Mouse (Mus musculus) CD8-positive naive resting alpha-beta T cell, adult 2 months (primary cell): ENCODE data around the gene Gabarap.

ENCODE experiments used
- DNase-seq, 2 experiments: peaks; one replicate each; pipeline ENCODE4 v3.0.0; 2022; ENCODE audit warnings: low read depth in 2 of 2, low spot score in 2 of 2

Gene Gabarap

GRCm38 (mm10) chr11:70020022-70020631 lies 29.2 kb downstream of the Gabarap start:
- DNase-seq, result no peak

DNA sequence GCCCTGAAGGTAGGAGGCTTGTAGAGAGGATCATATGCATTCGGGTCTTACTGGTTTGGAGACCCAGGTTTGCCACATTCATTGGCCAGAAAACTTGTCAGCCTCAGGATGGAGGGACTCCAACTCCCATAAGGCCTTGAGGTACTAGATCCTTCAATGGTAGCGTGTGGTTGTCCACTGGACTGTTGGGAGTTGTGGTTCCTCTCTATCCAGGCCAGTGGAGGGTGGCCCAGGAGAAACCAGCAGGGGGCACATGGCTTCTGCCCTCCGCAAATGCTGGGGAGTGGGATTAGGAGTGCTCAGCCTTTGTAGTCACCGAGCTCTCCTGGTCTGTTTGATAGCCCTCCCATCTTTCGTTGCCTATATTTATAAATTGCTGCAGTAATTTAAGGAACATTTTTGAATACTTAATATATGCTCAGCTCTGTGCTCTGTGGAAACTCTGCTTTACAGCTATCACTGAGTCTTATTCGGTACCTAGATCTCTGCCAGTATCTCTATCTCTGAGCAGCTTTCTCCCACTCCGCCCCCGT lies 29.9 kb downstream of the Gabarap start:
- DNase-seq, result peak; percentile 48 to 62

- DNase-seq, result peak; percentile 83 to 93
Observed at GRCm38 (mm10) chr11:70021264-70022132, 30.6 kb downstream of the Gabarap start.

GRCm38 (mm10) chr11:70023481-70024150 lies 32.7 kb downstream of the Gabarap start:
- no peak for DNase-seq

DNA sequence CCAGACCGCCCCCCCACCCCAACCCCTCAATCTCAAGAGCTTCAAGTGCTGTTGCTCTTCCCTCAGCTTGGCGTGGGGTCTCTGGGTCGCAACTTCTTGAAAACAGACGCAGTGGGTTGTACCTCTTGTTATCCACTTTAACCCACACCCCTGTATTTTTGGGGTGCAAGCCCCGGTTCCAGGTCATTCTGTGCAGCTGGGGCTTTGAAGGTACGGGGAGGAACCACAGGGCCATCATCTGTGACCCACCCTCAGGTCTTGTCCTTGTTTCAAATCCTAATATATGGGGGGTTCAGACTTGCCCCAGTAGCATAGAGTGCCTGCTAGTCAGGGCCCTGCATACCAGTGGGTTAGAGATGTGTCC lies 33.2 kb downstream of the Gabarap start:
- no peak for DNase-seq

- DNase-seq, result no peak
Observed at GRCm38 (mm10) chr11:70026689-70027088, 35.7 kb downstream of the Gabarap start.

- no peak for DNase-seq
Observed at GRCm38 (mm10) chr11:70027397-70027796, 36.5 kb downstream of the Gabarap start.

DNA sequence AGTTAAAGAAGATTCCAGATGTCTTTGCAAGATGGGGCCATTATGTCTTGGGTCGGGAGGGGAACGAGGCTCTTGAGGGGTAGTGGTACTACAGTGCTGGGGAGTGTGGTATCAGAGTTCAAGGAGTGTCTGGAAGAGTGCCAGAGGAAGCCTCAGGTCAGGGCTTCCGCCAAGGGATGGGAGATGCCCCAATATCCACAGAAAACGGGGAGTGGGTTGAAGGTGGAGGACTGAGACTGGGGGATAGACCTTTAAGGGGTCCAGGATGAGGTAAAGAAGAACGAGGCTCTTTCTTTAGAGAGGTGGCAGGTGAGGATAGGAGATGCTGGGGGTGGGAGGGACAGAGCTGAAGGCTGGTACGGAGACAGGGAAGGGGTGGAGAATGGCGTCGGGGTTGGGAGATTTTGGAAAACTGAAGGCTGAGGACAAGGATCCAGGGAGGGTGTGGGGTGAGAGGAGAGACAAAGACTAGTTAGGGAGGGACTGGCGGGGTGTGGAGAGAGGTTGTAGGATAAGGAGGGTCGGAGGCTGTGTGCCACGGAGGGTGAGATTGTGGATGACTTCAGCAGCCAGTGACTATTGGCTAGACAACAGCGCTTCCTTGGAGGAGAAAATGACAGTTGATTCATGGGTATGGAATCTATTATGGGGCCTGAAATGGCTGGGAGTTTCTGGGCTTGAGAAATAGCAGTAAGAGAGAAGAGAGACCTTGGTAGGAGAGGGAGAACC lies 37.6 kb downstream of the Gabarap start:
- no peak for DNase-seq

DNA sequence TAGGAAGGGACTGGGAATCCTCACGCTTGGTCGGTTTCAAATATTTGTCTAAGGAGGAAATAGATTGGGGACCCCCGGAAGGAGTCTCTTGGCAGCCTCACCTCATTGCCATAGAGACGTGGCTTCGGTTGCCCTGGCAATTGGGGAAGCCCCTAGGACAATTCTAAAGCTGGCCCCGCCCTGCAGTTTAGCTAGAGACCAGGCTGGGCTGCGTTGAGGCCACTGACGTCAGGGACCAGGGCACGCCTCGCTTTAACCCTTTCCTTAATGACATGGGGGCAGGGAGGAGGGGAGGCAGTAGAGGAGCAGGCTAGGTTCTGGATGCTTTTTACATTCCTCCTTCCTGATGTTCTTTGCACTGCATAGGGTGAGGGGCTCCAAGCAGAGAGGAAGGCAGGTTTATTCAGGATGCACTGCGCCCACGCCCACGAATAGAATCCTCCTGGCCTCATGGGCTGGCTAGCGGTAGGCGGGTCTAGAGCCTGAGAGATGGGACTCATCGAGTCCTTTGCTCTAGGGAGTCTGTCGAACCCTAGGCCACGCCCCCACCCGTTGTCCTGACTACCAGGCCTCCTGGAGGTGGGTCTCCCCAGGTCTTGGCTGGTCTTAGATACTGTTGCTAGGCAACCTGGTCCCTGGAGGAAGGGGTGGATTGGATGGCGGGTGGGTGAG lies 38.3 kb downstream of the Gabarap start:
- peak; percentile 75 to 85 for DNase-seq

DNA sequence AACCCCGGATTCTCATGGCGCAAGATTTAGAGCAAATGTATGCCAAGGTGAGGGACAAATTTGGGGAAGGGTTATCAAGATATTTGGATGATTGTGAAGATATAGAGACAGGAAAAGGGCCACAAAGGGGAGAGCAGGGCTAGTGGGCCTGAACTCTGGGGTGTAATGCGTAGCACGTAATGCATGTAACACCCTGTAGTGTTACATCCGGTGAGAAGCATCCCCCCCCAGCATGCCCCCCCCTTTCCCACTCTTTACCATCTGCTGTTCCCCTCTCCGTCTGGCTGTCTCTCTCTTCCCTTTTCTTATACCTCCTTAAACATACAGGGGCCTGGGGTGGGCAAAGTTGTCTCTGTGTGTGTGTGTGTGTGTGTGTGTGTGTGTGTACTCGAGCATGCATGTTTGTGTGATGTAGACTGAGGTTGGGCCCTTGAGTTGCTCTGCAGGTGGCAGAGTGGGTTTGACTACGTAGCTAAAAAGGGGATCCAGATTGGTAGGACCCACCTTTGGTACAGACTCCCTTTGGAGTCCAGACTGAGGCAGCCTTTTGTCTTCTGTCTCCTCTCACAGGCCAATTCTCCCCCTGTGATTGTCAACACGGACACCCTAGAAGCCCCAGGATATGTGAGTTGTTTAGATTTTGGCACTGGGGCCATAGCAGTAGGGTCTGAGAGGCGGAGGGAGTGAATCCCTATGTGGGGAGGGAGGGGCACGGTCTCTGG lies 39.0 kb downstream of the Gabarap start:
- no peak for DNase-seq

DNA sequence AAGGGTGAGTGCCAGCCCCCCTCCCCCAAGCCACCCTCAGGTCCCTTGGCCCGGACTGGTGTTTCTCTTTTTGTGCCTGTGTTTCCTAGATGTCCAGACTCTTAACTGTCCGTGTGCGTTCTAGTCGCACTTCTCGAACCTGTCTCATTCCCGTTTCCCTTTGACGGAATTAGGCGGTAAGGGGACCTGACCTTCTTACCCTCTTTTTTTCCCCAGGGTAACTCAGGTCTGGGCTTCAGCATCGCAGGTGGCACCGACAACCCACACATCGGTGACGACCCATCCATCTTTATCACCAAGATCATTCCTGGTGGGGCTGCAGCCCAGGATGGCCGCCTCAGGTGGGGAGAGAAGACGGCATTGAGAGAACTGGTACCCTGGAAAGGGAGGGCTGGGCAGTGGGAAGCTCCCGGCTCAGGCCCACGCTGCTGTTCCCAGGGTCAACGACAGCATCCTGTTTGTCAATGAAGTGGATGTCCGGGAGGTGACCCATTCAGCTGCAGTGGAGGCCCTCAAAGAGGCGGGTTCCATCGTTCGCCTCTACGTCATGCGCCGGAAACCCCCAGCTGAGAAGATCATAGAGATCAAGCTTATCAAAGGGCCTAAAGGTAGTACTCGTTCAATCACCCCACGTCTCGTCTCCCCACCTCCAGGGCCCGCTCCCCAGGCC lies 39.8 kb downstream of the Gabarap start:
- no peak for DNase-seq

DNA sequence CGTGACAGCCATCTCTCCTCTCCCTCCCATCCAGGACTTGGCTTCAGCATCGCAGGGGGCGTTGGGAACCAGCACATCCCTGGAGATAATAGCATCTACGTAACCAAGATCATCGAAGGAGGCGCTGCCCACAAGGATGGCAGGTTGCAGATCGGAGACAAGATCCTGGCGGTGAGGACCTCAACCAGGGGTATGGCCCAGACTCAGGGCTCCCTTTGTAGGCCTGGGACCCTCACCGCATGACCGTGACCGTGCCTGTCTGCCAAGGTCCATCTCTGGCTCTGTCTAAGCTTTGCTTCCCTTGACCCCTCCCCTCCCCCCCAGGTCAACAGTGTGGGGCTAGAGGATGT lies 40.4 kb downstream of the Gabarap start:
- DNase-seq, result no peak

DNA sequence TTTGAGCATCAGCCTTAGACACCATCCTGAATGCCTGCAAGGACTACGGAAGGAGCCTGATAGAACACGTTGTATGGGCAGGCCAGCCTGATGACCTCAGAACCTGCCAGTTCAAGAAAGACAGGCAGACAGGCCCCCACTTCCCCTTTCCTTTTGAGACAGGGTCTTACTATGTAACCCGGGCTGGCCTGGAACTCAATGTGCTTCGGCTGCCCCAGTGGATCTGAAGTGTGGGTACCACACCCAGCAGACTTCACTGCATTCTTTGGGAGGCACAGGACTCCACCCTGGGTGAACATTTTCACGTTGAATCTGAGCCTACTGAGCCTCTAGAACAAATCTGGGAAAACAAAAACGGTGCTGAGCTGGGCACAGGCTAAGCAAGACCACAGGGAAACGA lies 47.2 kb downstream of the Gabarap start:
- no peak for DNase-seq

DNA sequence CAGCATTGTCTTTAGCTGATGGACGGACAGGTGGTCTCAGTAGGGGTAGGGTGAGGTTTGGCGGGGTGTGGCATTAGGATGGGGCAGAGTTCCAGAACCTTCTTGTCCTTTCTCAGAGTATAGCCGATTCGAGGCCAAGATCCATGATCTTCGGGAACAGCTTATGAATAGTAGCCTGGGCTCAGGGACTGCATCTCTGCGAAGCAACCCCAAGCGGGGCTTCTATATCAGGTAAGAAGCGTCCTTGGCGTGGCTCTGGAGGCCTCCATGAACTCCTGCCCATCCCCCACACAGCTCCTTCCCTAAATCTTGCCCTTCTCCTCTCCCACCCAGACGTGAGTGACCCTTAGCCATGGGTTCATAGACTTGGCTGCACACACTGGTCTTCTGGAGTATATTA lies 48.7 kb downstream of the Gabarap start:
- DNase-seq, result no peak

- DNase-seq, result no peak
Observed at GRCm38 (mm10) chr11:70040184-70040583, 49.2 kb downstream of the Gabarap start.

GRCm38 (mm10) chr11:70042309-70043085 lies 51.6 kb downstream of the Gabarap start:
- no peak for DNase-seq

- DNase-seq, result no peak
Observed at GRCm38 (mm10) chr11:70043665-70044064, 52.7 kb downstream of the Gabarap start.
